Mouse (Mus musculus) lung, postnatal 0 days (tissue): Measurements from ENCODE around the gene Tnni1.

ENCODE experiments used
- CTCF ChIP-seq: IDR thresholded peaks from 2 replicates; pipeline ENCODE4 v1.5.1; 2016; ENCODE audit warnings: antibody characterized with exemption, mild to moderate bottlenecking
- EP300 ChIP-seq: IDR thresholded peaks from 2 replicates; pipeline ENCODE4 v1.6.1; 2016; ENCODE audit warnings: antibody characterized with exemption, mild to moderate bottlenecking, control low read depth

DNA sequence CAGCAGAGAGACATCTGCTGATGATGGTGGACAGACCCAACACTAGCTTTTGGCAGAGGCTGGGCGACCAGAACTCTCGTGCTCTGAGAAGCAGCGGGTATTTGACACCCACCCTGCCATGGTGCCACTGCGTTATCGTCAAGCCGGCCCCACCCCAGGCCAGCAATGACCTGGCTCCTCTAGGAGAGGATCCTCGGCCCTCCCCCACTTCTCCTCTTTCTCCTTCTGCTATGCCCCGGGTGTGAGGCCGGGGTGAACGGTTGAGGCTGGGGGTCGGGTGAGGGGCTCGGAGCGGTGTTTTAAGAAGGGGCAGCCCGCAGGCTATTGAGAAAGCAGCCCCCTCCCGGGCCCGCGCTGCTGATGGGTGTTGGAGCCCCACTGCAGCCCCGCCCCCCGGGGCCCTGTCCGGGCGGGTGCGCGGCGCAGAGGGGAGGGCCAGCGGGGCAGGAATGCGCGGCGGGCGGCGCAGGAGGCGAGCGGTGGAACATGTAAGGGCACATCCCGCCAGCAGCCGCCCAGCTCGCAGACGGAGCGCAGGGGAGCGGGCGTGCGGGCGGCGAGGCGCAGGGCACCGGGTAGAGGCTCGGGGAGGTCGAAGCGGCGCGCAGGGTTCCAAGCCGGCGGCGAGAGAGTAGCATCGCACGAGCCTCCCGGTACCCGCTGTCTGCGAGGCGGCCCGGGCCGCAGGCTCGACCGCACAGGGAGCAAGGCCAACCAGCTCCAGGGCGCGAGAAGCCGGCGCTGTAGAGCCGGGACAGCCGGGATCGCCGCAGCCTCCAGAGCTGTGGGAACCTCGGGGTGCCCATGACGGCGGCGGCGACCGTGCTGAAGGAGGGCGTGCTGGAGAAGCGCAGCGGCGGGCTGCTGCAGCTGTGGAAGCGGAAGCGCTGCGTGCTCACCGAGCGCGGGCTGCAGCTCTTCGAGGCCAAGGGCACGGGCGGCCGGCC, 13.3 kb upstream of the Tnni1 start, which contains the start of gene Phlda3:
- no peak; the same call in 1 of the 2 replicates for TF ChIP-seq CTCF
- no peak for TF ChIP-seq EP300
